Mouse (Mus musculus) left cerebral cortex, adult 2 months (tissue): ENCODE measurements around the gene Tex2. TPM values are rescaled to one million over a fixed set of nuclear protein-coding genes. Genes with fewer than 3 reads are reported as not detected.
"Not testable (repeated sequence)": the region's sequence is repeated elsewhere in the genome, so short reads cannot be mapped to it uniquely, and the experiment has no call there.

Experiments
- DNase-seq, 2 experiments: peaks; one replicate each; pipeline ENCODE4 v3.0.0; 2021 to 2022; ENCODE audit warnings: low spot score in 2 of 2, mixed read lengths in 1 of 2; ENCODE audit errors: extremely low spot score in 1 of 2
- H3K27ac ChIP-seq: fragments of 200-600 bp; 2 replicates; pipeline ENCODE4 v1.8.1; 2022
- H3K4me3 ChIP-seq: fragments of 200-600 bp; 2 replicates; pipeline ENCODE4 v1.8.1; 2022
- CTCF ChIP-seq: fragments of 200-600 bp; IDR thresholded peaks from 2 replicates; pipeline ENCODE4 v1.8.1; 2022; ENCODE audit warnings: antibody characterized with exemption, mild to moderate bottlenecking, moderate library complexity
- intact Hi-C: fragments of 180-260 bp; cut with DNase I; formaldehyde crosslinking; loops from one replicate; pipeline ENCODE4 v1.15.1; 2025
- total RNA-seq, 2 experiments: library from RNA; stranded (reverse); gene quantifications; 2 replicates each; pipeline ENCODE4 v1.2.3; 2021

The Tex2 gene
- total RNA-seq, 2 experiments from 2014 or later = 114 to 118 TPM

DNA sequence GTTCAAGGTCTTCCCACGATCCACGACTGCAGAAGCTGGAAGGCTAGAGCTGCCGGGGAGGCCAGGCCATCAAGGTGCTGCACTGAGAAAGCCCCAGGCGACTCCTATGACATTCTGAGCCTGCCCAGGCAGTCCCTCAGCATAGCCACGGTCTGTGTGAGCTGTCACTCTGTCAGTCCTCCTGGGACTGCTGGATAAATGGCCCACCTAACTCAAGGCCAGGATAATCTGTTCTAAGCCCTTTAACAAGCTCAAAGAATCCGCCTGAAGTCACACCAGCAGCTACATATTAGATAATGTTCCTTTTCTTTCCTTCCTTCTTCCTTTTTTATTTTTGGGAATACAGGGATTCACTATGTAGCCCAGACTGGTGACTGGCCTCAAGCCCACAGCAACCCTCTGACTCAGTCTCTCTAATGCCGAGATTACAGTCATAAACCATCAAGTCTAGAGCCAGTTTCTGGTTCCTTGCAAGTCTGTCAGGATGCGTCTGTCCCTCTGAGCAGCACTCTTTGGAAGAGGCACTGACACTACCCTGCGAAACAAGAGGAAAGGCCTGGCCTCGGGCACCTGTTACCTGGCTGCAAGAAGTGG, 15.4 kb downstream of the Tex2 start:
- DNase-seq = no peak
- TF ChIP-seq CTCF = no peak
- intact Hi-C loops = no loop called here
- Histone ChIP-seq H3K4me3 (no peak overlapping the region), H3K27ac (peak overlapping the region; percentile 30; the same call in 1 of the 2 replicates)

DNA sequence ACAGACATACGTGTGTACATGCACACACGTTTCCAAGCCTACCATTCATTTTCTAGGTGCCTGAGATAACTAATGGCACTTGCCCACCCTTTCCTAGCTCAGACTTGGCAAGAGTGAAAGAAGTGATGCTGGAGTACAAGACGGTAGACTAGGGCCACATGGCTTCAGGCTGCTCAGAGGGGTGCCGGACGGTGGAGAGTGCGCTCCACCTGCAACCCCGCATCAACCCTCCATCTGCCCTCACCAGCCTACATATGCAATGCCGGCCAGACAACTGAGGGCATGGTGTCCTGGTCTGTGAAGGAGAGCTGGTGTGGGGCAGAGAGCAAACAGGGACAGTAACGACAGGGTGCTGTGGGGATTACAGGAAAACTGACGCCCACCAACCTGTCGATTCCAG, 22.0 kb downstream of the Tex2 start:
- no peak for TF ChIP-seq CTCF
- intact Hi-C loops = no loop called here
- Histone ChIP-seq H3K4me3 (no peak overlapping the region), H3K27ac (no peak overlapping the region)
- no peak for DNase-seq

DNA sequence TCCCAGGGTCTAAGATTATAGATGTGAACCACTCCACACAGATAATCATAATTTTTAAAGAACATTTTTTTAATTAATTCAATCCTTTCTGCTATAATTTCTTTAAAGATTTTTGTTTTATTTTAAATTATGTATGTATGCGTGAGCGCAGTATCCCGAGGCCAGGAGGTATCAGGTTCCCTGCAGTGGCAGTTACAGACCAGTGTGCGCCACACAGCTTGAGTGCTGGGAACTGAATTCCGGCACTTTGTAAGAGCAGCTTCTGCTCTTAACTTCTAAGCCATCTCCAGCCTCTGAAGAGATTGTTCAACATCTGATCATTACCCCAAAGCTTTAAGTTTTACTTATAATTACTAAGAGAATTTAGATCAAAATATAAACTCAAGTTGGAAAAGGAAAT, 23.1 kb downstream of the Tex2 start:
- intact Hi-C loops = no loop called here
- no peak for TF ChIP-seq CTCF
- Histone ChIP-seq H3K4me3 (no peak overlapping the region), H3K27ac (no peak overlapping the region)
- no peak for DNase-seq

DNA sequence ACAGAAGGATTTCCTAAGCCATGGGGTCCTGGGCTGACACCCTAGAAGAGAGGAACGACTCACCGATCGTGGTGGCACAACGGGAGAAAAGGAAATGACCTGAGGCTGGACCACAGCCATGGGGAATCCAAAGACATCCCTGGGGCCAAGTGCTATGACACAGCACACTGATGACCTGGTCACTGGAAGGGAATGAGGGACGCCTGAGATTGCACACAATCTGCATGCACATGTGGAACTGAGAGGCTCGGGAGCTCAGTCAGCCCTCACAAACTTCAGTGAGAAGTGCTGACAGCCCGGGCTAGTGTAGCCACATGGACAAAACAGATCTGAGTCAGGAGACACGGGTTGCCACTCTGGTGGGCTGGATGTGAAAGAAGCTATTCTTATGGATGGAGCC, 24.4 kb downstream of the Tex2 start:
- TF ChIP-seq CTCF = no peak

DNA sequence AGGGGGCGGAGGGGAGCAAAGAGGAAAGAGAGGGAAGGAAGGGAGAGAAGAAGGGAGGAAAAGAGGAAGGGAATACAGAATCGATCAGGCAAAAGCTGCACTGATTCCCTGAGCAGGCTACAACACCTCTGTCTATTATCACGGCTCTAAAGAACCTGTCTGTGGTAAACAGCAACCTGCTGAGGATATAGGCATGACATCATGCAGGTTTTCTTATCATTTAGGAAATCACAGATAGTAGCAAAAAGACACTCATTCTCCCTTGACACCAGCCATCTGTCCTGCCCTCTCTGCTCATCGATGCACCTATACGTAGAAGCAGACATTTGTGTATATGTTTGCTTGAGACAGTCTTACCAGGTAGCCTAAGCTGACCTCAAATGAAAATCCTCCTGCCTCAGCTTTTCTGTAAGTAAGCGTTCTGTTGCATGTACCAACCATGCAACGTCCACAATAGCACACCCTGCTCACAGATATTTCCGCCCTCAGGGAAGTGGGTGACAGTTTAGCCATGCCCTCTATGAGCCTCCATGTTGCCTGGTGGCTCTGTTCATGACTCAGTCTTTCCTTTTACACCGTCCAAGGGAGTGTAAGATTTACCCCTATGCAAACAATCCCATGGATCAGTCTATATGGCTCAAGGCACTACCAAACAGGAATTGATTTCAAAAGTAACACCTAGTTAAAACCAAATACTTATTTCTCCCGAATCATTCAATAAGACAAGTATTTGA, 25.3 kb downstream of the Tex2 start:
- no peak overlapping the region for H3K4me3 ChIP-seq
- intact Hi-C loops = no loop called here
- no peak overlapping the region for H3K27ac ChIP-seq
- no peak for TF ChIP-seq CTCF
- DNase-seq = no peak

More for the DNA sequence above, 24.4 kb downstream of the Tex2 start:
- H3K4me3 ChIP-seq = no peak overlapping the region
- intact Hi-C loops = no loop called here
- no peak overlapping the region for H3K27ac ChIP-seq
- DNase-seq = no peak

DNA sequence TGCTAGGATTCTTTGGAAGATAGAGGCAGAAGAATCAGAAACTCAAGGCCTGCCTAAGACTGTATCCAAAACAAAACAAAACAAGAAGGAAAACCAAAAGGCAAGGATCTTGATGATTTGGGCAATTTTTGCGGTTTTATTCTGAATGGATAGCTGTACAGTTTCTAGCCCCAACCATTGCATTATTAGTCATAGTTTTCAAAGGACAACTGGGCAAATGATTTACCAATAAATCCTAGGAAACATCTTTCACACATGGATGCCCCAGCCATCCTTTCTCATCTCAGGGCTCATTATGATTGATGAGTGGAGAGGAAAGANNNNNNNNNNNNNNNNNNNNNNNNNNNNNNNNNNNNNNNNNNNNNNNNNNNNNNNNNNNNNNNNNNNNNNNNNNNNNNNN, 29.4 kb downstream of the Tex2 start:
- Histone ChIP-seq H3K27ac (no peak overlapping the region), H3K4me3 (no peak overlapping the region)
- no peak for TF ChIP-seq CTCF
- intact Hi-C loops = no loop called here
- DNase-seq = no peak

DNA sequence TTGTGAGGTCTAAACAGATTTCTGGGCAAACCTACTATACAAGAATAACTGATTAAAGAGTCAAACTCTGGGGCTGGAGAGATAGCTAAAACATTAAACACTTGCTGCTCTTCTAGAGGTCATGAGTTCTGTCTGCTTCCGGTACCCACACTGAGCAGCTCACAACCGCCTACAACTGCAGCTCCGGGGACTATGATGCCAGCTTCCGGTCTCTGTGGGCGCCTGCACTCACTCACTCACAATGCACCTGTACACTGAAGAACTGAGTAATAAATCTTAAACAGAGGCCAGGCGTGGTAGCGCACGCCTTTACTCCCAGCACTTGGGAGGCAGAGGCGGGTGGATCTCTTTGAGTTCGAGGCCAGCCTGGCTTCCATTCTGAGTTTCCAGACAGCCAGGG, 31.9 kb downstream of the Tex2 start:
- TF ChIP-seq CTCF = no peak
- no peak for DNase-seq
- no peak overlapping the region for H3K27ac ChIP-seq
- no peak overlapping the region for H3K4me3 ChIP-seq
- intact Hi-C loops = no loop called here

DNA sequence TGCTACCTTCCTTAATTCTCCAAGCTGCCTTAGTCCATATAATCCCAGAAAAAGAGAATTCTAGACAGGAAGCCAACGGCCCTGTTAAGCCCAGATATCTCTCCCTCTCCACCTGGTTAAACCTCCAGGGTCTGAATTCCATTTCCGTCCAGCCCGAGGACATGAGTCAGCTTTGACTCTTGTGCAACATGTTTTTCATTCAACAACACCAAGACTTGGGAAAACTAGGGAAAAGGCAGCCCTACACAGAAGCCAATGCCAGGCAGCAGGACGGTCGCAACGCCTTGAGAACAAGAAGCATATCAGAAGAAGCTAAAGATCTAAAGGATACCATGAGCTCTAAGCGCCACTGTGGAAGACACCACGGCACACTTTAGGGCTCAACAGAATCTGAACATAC, 32.8 kb downstream of the Tex2 start:
- intact Hi-C loops = no loop called here
- TF ChIP-seq CTCF = no peak
- no peak for DNase-seq
- Histone ChIP-seq H3K4me3 (no peak overlapping the region), H3K27ac (no peak overlapping the region)

DNA sequence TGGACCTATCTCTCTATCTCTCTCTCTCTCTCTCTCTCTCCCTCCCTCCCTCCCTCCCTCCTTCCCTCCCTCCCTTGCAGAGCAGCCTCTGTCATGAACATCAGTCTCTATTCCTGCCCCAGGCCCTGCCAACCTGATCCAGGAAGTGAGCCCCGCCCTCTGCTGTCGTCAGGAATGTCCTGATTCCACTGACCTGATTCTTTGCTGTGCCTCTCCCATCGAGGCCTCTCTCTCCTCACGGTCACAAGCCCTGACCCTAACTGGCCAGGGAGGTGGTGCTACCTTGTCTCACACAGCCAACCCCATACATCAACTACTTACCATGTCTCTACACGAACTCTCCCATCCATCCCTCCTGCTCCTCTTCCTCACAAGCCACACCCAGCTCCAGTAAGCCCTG, 33.3 kb downstream of the Tex2 start:
- DNase-seq = no peak
- TF ChIP-seq CTCF = no peak
- intact Hi-C loops = no loop called here

DNA sequence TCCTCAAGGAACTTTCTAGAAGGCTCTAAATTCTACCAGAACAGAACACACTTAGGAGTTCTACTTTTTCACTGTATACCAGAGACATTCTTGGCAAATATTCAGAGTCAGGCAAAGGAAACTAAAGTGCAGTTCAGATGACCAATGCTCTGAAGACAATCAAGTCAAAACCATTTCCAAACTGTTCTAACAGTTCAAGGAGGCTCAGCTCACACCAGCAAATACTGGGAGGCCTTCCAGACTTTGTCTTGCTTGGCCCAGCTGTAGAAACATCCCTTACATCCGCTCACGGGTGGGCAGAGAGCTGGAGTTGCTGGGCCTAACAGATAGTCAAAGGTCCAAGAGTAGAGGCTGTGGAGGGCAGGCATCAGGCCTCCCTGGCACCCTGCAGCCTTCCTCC, 34.1 kb downstream of the Tex2 start:
- TF ChIP-seq CTCF = no peak
- DNase-seq = no peak
- H3K27ac ChIP-seq = no peak overlapping the region
- no peak overlapping the region for H3K4me3 ChIP-seq
- intact Hi-C loops = no loop called here

More for the DNA sequence above, 33.3 kb downstream of the Tex2 start:
- no peak overlapping the region for H3K27ac ChIP-seq
- no peak overlapping the region for H3K4me3 ChIP-seq

DNA sequence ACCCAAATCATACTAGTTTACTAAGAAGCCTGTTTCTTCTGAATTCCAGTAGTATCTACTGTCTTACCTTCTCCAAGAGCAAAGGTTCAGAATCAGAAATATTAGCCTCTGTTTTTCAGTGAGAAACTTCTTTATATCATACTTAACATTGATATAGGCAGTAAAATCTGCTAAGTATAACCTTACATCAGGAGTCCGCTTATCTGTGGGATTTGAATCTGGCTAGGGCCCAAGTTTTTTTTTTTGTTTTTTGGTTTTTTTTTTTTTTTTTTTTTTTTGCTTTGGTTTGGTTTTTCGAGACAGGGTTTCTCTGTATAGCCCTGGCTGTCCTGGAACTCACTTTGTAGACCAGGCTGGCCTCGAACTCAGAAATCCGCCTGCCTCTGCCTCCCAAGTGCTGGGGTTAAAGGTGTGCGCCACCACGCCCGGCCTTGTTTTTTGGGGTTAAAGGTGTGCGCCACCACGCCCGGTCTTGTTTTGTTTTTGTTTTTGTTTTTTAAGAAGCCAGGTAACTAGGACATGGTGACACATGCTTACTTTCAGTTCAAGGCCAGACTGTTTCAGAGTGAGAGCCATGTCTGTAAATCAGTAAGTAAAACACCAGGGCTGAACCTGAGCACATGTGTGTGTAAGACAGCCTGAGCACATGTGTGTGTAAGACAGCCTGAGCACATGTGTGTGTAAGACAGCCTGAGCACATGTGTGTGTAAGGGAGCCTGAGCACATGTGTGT, 35.4 kb downstream of the Tex2 start:
- DNase-seq, intact Hi-C loops, H3K27ac ChIP-seq, H3K4me3 ChIP-seq: not testable (repeated sequence)

DNA sequence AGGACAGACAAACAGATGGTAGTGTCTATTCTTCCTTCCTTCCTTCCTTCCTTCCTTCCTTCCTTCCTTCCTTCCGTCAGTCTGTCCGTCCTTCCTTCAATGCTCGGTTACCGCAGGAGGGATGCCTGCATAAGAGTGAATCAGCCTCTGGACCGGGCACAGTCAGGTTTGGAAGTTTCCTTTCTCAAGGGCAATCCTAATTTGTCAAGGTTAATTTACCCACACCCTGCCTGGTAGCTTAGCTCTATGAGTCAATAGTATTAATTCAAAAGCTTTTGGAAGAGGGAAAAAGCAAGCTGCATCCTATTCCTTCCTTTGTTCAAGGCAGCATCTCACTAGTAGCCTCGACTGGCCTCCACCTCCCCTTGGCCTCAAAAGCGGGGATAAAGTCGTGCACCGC, 38.8 kb downstream of the Tex2 start:
- no peak for DNase-seq
- Histone ChIP-seq H3K4me3 (no peak overlapping the region), H3K27ac (no peak overlapping the region)
- intact Hi-C loops = loop anchor here (5.0 kb wide), 1 partner anchor 38 kb away; the partner anchor contains the start of gene Tex2
- TF ChIP-seq CTCF = no peak
